Mouse (Mus musculus) urinary bladder, postnatal 36 days (tissue): ENCODE results near the gene Capzb.

ENCODE experiments used
- DNase-seq, 2 experiments: peaks; one replicate each; pipeline ENCODE4 v3.0.0; 2022; ENCODE audit warnings: low spot score in 2 of 2, mixed read lengths in 1 of 2

Gene Capzb

GRCm38 (mm10) chr4:139179731-139180625, 12.7 kb upstream of the Capzb start:
- peak in 1 of 2 experiments; percentile 68 for DNase-seq

- no peak for DNase-seq
These were observed 10.2 kb upstream of the Capzb start for GRCm38 (mm10) chr4:139182511-139182910.

- DNase-seq, result peak in 1 of 2 experiments; percentile 45
These were observed 6.8 kb upstream of the Capzb start for GRCm38 (mm10) chr4:139185766-139186442.

- DNase-seq, result no peak
These were observed 4.8 kb upstream of the Capzb start for GRCm38 (mm10) chr4:139187930-139188329.

GRCm38 (mm10) chr4:139191605-139192498, 847 bp upstream of the Capzb start:
- no peak for DNase-seq

GRCm38 (mm10) chr4:139193176-139194093, 736 bp downstream of the Capzb start:
- no peak for DNase-seq

- DNase-seq, result no peak
These were observed 2.4 kb downstream of the Capzb start for GRCm38 (mm10) chr4:139195101-139195500.

- DNase-seq, result no peak
These were observed 3.8 kb downstream of the Capzb start for GRCm38 (mm10) chr4:139196464-139196863.

GRCm38 (mm10) chr4:139196949-139197348, 4.2 kb downstream of the Capzb start:
- DNase-seq, result no peak

GRCm38 (mm10) chr4:139197453-139197852, 4.8 kb downstream of the Capzb start:
- DNase-seq, result no peak

- peak in 1 of 2 experiments; percentile 65 for DNase-seq
These were observed 5.4 kb downstream of the Capzb start for GRCm38 (mm10) chr4:139198004-139198689.

GRCm38 (mm10) chr4:139199126-139199525, 6.4 kb downstream of the Capzb start:
- no peak for DNase-seq

- no peak for DNase-seq
These were observed 7.1 kb downstream of the Capzb start for GRCm38 (mm10) chr4:139199703-139200340.

- no peak for DNase-seq
These were observed 8.2 kb downstream of the Capzb start for GRCm38 (mm10) chr4:139200946-139201345.

- DNase-seq, result no peak
These were observed 9.9 kb downstream of the Capzb start for GRCm38 (mm10) chr4:139202556-139202955.

GRCm38 (mm10) chr4:139203381-139203780, 10.7 kb downstream of the Capzb start:
- DNase-seq, result no peak

- no peak for DNase-seq
These were observed 13.1 kb downstream of the Capzb start for GRCm38 (mm10) chr4:139205842-139206241.

GRCm38 (mm10) chr4:139206353-139207045, 13.8 kb downstream of the Capzb start:
- DNase-seq, result no peak
